Mouse (Mus musculus): ENCODE results near the gene Cltc.

DNA sequence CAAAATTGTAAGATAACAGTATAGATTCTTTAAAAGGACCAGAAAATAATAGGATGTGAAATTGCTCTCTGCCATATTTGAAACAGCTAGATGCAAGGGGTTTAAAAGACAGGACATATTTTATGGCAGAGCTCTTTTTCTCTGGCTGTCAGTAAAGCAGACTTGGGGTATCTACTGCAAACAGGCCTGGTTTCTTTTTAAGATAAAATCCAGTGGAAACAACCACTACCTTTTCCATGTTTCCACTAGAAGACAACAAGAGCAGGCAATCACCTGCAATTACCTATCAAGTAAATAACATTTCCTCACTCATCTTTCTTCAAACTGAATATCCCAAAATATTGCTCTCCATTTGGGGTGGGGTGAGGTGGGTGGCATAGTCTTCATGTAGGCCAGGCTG, 93.4 kb downstream of the Cltc start:
- TF ChIP-seq CTCF (IDR thresholded peaks at IDR 0.05; ENCODE audit: control insufficient read depth, insufficient read depth, low read length): no peak
- no peak for TF ChIP-seq POLR2A (IDR thresholded peaks at IDR 0.05; ENCODE audit: borderline replicate concordance, control insufficient read depth, low read depth, low read length)
